Mouse (Mus musculus): ENCODE data around the gene Nnmt.

The Nnmt gene

GRCm38 (mm10) chr9:48604939-48605598 is at the start of gene Nnmt:
Nnmt (minus strand) TSS chr9:48605153.
- no peak for DNase-seq

GRCm38 (mm10) chr9:48654730-48655129 is 49.8 kb upstream of the Nnmt start:
- DNase-seq, result no peak

DNA sequence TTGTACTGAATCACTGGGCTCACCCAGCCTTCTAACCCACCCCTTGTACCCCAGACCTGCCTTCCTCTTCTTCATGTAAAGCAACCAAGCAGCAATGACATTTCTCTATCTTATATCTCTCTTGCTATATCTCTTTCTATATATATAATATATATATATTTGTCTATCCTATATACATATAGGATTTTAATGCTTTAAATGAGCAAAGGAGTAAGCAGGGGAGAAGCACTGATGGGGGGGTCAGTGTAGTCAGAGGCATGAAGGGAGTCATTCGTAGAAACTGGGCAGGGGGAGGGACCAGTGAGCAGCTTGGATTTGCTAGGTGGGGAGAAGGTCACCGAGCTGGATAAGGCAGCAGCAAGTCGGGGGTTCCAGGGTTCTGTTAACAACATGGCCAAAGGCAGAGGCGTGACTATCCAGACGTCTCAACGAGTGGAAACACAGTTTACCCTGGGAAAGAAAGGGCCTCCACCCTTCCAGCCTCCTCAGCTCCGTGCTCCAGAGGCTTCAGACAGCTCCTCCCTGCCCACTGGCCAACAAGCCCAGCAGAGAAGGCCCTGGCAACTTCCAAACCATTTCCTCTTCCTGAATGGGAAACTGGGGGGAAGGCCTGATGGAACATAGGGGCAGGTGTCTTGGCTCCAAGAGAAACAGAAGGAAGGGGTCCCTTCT is 48.6 kb upstream of the Nnmt start:
- no peak for DNase-seq

DNA sequence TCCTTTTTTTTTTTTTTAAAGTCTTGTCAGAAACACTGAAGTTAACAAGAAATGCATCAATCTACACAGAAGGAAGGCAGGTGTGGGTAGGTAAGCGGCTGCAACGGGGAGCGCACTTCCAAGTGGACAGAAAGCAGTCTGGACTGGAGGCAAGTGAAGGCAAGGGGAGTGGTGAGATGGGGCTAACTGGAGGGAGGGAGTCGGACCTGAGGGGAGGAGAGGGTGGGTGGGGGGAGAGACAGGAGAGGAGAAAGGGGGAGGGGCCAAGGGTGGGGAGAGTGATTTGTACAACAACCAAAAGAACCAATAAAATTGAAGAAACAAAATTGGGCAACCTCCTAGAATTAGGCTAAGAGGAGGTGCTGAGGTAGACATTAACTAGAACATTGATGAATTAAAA is 47.1 kb upstream of the Nnmt start:
- DNase-seq, result no peak

GRCm38 (mm10) chr9:48650846-48651245 is 45.9 kb upstream of the Nnmt start:
- no peak for DNase-seq

GRCm38 (mm10) chr9:48649851-48650685 is 45.1 kb upstream of the Nnmt start:
- no peak for DNase-seq

DNA sequence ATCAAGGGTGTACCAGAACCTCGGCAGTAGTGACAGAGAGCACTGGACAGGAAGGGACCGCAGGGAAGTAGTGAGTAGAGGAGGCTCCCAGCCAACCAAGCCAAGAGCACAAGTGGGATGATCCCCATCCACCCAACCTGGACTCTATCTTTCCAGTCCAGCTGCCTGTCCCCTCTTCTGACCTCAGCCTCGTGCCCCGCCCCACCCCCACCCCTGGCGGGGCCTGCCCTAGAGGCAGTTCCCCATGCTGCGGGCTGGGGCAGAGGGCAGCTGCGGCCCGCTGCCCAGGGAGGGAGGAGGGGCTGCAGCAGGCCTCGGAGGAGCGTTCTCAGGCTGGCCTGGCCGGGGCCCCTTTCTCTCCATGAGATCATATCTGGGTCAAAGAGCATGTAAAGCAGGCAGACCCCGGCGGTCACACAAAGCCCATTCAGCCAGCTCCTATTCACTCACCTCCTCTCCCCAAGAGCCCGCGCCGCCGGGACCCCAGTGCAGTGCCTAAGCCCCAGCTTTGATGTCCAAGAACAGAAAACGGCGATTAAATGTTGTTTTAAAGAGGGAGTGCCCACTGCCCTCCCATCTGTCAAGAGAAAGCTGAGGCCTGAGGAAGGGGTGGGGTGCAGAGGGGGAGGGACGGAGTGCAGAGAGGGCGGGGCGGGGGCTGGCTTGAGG is 44.3 kb upstream of the Nnmt start:
- no peak for DNase-seq

GRCm38 (mm10) chr9:48648285-48649097 is 43.5 kb upstream of the Nnmt start:
- no peak for DNase-seq

- DNase-seq, result no peak
These were observed 42.8 kb upstream of the Nnmt start for GRCm38 (mm10) chr9:48647648-48648284.

GRCm38 (mm10) chr9:48646781-48647647 is 42.1 kb upstream of the Nnmt start:
- no peak for DNase-seq

GRCm38 (mm10) chr9:48646251-48646650 is 41.3 kb upstream of the Nnmt start:
- DNase-seq, result peak; percentile 64

GRCm38 (mm10) chr9:48645648-48646126 is 40.7 kb upstream of the Nnmt start:
- DNase-seq, result no peak

- no peak for DNase-seq
These were observed 40.1 kb upstream of the Nnmt start for GRCm38 (mm10) chr9:48644926-48645647.

- DNase-seq, result no peak
These were observed 39.4 kb upstream of the Nnmt start for GRCm38 (mm10) chr9:48644376-48644775.

DNA sequence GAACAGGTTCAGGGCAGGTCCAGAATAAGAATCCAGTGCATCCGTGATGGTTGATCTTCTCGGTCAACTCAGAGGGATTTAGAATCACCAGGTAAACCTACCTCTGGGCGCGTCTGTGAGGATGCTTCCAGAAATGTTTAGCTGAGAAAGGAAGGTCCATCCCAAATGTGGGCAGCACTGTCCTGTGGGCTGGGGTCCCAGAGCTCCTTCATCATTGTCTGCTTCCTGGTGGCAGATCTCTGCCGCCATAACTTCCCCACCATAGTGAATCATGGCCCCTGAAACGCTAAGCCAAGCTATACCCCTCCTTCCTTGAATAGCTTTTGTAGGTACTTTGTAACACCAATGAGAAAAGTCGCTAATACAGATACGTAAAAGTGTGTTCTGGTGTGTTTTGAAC is 36.7 kb upstream of the Nnmt start:
- no peak for DNase-seq

DNA sequence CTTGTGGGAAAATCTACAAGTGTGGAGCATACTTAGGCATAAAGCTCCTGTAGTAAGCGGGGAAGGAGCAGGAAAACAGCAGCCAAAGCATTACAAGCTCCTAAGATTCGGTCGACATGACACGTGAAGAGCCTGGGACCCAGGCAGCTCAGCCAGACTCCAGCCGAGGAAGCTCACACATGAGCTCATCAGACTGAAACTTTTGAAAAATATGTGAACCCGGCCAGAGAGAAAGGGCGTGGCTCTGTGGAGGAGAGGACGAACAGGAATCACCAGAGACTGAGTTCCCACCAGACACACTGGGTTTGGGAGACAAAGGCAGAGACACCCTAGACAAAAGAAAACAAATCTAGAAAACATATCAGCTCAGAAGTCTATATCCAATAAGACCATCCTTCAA is 35.9 kb upstream of the Nnmt start:
- DNase-seq, result no peak

DNA sequence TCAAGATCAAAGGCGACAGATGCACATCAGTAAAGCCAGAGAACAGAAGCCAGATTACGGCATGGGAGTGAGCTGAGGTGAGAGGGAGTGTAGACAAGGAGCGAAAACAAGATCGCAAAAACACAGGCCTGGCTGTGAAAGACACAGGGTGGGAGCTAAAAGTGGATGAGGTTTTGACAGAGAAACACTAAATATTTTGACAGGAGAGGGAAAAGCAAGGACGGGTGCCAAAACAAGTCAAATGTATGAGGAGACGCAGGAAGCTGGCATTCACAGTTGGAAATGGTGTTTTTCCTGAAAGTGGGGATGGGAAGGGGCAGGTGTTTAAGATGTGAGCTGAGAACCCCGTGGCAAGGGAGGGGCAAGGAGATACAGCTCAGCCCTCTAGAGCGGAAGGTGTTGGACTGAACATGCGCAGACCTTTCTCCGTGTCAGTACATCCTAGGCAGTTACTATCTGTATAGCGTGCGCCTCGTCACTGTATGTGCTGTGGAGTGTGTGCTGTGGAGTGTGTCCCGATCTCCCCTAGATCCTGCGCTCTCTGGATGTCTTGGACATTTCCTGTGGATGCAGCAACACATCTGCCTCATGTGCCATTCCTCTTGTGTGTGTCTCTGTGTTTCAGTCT is 33.3 kb upstream of the Nnmt start:
- no peak for DNase-seq

- no peak for DNase-seq
These were observed 32.2 kb upstream of the Nnmt start for GRCm38 (mm10) chr9:48637161-48637560.

DNA sequence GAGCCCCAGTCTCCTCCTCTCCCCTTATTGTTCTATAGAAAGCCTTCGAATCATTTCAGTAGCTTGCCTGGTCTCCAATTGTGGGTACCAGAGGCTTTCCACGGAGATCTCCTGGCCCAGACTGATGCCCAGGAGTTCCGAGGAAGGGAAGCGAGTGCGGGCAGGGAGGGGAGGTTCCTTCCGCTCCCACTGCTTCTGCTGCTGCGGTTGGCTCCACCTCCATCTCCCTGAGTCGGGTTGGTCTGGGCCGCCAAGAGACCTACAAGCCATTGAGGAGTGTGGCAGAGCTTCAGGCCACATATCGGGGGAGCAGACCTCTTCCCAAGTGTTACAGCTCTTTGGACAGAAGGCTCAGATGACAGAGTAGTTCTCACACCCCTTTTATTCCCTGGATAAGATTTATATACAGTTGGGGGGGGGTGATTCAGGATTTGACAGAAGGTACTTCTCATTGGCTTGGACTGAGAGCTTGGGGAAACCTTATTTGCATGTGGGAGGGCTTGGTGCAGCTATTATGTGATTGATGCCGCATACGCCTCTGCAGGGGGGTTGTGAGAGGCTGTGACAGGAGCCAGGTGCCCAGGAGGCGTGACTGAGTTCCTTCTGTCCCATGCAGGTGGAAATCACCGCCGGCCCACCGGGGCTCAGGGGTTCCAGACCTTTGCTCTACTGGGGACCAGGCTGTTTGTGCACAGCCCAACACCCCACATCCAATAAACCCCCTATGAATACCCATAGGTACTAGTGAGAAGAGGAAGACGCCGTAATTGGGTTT is 30.8 kb upstream of the Nnmt start:
- no peak for DNase-seq
